Mouse (Mus musculus) cerebellum, postnatal 14 days (tissue): Measurements from ENCODE around the gene Trib3.

Source experiments
- DNase-seq, 2 experiments: peaks; one replicate each; pipeline ENCODE4 v3.0.0; 2021; ENCODE audit warnings: mixed read lengths in 2 of 2

Gene Trib3

DNA sequence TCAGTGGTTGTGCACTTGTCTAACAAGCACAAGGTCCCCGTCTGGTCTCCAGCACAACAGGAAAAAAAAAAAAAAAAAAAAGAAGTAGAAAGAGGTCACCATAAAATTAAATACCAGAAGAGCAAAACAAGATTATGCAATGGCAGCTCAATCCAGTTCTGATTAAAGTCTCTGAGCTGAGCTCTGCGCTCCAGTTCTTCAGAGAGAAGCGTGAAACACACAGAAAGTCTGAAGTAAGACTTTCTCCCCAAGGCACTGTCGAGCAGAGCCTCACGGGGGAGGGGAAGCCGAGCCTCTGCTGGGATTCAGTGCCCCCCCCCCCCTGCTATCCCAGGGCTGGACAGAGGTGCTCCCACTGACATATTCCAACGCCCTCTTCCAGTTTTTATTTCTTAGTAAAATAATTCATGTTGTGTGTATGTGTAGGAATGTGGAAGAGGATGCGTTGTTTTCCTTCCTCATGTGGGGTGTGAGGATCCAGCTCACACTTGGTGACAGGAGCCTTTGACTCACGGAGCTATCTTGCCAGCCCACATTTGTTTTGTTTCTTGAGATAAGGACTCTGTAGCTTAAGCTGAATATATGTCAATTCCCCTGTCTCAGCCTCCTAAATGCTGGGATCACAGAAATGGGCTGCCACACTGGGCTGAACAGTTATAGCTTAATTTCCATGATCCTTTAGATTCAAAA lies 3.1 kb upstream of the Trib3 start:
- DNase-seq, result no peak

GRCm38 (mm10) chr2:152345393-152345792 lies 1.6 kb upstream of the Trib3 start:
- no peak for DNase-seq

DNA sequence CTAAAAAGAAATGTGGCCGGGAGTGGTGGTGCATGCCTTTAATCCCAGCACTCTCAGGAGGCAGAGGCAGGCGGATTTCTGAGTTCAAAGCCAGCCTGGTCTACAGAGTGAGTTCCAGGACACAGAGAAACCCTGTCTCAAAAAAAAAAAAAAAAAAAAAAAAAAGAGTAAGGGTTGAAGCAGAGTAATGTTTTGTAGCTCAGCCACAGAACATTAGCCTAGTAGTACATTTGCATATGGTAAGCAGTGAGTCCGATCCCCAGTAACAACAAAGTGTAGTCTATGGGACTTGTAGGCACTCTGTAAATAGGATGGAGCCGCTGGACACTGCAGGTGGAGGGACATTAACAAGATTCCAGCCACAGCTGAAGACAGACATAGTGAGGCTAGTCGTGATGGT lies 1.1 kb upstream of the Trib3 start:
- no peak for DNase-seq

GRCm38 (mm10) chr2:152344361-152344760 lies 529 bp upstream of the Trib3 start:
- DNase-seq, result no peak

DNA sequence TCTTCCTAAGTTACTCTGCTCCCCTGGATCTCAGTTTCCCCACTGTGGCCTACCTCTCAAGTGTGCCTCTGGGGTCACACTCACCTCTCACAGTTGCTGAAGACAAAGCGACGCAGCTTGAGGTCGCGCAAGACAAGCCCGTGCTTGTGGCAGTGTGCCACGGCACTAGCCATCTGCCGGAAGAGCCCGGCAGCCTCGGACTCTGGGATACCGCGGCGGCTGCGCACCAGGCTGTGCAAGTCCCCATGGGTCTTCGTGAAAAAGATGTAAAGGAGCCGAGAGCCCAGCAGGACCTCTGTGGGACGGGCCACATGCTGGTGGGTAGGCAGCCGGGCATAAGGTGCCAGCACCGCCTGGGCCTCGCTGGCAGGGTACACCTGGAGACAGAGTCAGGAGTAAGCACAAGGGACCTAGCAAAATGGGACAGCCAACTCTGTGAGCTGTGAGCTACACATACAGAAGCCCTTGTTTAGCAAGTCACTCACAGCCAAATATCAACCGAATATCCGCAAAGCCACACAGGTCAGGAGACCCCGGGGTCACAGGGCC lies 4.1 kb downstream of the Trib3 start:
- peak; percentile 63 to 68 for DNase-seq

DNA sequence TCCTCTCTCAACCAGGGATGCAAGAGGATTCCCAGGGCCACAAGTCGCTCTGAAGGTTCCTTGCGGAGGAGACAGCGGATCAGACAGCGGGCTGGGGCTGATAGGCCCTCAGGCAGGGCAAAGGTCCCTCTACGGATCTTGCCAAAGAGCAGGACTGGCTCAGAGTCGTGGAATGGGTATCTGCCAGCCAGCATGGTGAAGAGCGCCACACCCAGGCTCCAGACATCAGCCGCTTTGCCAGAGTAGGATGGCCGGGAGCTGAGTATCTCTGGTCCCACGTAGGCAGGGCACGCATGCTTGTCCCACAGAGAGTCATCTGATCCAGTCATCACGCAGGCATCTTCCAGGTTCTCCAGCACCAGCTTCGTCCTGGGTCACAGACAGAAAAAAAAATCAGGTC lies 5.5 kb downstream of the Trib3 start:
- no peak for DNase-seq

DNA sequence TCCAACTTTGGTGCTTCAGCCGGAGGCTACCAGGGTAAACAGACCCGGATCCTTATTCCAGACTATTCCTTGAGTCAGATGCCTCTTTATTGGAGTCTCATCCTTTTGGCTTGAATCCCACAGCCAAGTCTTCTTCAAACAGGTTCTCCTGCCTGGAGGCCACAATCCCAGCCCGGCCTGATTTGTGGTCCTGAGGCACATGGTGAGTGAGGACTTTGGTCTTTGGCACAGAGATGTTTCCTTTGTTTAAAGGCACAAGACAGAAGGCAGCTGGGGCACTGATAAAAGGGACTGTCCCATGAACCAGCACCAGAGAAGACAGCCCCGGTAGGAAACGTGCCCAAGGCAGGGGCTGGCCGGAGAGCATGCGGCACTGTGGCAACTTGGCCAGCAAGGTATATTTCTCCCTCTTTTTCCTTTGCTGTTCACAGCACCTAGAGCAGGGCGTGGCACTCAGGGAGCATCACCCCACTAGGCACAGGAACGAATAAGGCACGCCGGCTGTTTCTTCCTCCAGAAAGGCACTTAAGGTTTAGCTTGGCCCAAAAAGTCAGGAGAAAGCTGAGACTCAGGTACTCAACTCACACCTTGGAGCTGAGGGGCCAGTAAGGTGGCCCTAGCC lies 6.1 kb downstream of the Trib3 start:
- no peak for DNase-seq

GRCm38 (mm10) chr2:152336856-152337255 lies 7.0 kb downstream of the Trib3 start:
- peak; percentile 49 to 53 for DNase-seq

DNA sequence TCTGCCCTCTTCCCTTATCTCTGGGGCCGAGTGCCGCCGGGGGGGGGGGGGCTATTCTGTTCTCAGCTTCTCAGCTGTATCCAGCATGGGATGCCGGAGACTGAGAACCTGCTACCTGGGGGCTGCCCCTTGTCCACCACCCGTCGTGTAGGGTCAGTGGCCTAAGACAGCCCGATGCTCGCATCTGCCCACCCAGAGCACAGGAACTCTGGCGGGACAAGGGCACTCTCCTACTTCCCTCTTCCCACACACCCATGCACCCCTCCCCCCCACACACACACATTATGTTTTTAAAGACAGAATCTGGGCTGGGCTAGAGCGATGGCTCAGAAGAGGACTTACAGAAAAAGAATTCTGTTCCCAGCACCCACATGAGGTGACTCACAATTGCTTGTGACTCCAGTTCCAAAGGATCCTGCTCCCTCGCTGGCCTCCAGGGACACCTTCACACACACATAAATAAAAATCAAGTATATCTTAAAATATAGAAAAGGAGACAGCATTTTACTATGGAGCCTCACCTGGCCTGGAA lies 8.5 kb downstream of the Trib3 start:
- no peak for DNase-seq

DNA sequence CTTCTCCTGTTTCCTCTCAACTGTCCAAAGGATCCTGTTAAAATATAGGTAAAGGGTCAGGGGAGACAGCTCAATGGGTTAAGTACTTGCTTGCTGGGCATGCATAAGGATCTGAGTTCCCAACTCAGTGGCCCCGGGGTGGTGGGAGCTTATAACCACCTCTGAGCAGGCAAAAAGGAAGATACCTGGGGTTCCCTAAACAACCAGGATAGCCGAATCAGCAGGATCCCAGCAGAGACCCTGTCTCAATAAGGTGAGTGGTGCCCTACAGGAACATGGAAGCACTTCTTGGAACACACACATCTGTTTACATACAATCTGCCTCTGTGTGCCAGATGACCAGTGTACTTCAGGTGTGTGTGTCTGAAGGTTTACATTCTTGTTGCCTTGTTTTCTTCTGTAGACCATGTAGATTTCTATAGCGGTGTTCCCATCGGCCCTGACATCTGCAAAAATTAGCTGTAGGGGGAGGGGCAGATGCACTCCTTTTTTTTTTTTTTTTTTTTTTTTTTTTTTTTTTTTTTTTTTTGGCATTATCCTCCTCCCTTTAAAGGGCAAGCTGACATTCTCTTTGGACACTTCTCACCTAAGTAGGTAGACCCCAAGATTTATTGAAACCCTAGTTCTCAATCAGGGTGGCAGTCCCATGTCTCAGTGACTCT lies 10.4 kb downstream of the Trib3 start:
- no peak for DNase-seq

DNA sequence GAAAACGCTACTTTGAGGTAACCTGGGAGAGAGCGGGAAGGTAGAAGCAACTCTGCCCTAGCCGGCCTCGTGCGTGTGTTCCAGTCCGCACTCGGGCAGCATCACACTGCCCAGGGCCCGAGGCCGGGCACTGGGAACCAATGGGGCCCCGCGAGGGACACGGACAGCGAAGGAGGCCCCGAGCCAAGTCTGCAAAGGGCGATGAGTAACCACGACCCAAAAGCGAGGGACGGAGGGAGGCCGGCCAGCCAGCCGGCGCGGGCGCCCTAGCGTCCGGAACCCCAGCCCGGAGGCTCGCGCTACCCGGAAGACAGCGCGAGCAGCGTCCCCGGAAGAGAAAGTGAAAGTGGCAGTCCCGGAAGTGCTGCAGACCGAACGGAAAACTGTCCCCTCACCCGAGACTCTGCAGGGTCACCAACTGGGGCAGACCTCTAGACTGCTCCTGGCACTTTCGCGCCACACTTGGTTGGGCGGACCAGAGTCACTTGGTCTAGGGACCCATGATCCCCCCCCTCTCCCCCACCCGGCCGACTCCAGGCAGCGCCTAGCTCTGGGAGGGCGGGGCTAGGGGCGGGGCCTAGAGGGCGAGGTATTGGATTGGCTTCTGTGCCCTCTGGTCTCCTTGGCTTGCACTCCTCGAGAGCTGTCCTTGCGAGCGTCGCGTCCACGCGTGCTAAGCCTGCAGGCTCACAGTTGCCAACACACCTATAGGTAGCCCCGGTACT lies 11.6 kb downstream of the Trib3 start, which contains the start of gene Rbck1:
TSS of gene Rbck1 (minus strand) at position 553 of the 725 bp plus-strand sequence.
- peak; percentile 92 to 95 for DNase-seq

GRCm38 (mm10) chr2:152330858-152331423 lies 12.9 kb downstream of the Trib3 start:
- DNase-seq, result no peak

DNA sequence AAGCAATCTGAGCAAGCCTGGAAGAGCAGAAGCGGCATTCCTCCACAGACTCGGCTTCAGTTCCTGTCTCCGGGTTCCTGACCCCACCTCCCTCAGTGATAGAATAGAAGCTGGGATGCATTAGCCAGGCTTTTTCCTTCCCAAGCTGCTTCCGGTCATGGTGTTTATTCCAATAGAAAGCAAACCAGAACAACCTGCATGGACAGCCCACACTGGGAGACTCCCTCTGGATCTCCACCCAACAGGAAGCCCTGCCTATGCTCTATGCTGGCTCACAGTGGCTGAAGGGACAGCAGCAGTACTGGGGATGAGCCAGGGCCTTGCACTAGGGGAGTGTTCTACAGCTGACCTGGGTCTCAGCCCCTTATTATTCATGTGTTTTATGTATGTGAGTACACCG lies 15.9 kb downstream of the Trib3 start:
- no peak for DNase-seq

GRCm38 (mm10) chr2:152326654-152327053 lies 17.2 kb downstream of the Trib3 start:
- DNase-seq, result no peak

- no peak for DNase-seq
These were observed 17.7 kb downstream of the Trib3 start for GRCm38 (mm10) chr2:152326157-152326556.

- DNase-seq, result no peak
These were observed 19.0 kb downstream of the Trib3 start for GRCm38 (mm10) chr2:152324842-152325241.

GRCm38 (mm10) chr2:152323971-152324370 lies 19.9 kb downstream of the Trib3 start:
- DNase-seq, result peak; percentile 66

- DNase-seq, result no peak
These were observed 21.6 kb downstream of the Trib3 start for GRCm38 (mm10) chr2:152322198-152322597.

GRCm38 (mm10) chr2:152321558-152321957 lies 22.3 kb downstream of the Trib3 start:
- DNase-seq, result no peak

- no peak for DNase-seq
These were observed 26.8 kb downstream of the Trib3 start for GRCm38 (mm10) chr2:152317054-152317453.

DNA sequence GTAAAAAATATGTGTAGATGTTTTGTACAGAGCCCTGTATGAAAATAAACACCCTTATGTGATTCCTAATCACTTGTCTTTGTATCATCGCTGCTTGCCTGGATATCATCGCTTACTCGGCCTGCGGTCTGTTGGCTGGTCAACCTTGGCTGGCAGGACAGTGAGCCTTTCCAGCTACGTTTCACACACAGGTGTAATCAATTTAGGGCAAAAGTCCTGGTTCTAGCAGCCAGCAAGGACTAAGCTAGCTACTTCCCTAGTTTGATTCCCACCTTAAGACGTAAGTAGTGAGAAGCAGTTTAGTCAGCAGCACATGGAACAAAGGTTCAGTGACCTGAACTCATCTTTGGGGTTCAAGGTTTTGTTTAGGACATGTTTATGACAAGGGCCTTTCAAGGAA lies 29.9 kb downstream of the Trib3 start:
- no peak for DNase-seq

DNA sequence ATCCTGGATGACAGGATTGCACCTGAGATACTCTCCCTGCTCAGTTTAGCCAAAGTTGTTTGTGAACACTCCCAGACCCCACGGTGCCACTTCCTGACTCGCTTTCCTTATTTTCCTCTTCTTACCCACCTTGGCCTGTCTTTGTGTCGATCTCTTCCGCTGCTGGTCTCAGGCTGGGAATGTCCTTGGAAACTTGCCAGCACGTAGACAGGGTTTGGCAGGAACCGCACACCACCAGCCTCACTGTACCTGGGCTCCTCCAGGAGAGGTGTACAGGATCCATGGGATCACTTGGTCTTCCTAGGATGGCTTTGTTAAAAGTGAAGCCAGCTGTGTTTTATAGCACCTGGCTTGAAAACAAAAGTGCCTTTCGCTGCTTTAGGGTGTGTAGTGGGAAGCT lies 30.8 kb downstream of the Trib3 start:
- peak; percentile 49 to 60 for DNase-seq
